Mouse (Mus musculus): Measurements from ENCODE around the gene Txndc5.

- TF ChIP-seq POLR2A (IDR thresholded peaks at IDR 0.05; ENCODE audit: borderline replicate concordance, insufficient read depth, low read length) (no peak), CTCF (IDR thresholded peaks at IDR 0.05; ENCODE audit: borderline replicate concordance, insufficient read depth, low read depth, low read length) (no peak)
These were observed 952 bp upstream of the Txndc5 start for GRCm38 (mm10) chr13:38529576-38529975.
